Mouse (Mus musculus): ENCODE data around the gene Thsd7a. TPM values are rescaled to one million over a fixed set of nuclear protein-coding genes. Genes with fewer than 3 reads are reported as not detected.

Gene Thsd7a
- polyA plus RNA-seq, 1 experiment, result 0.42 TPM

GRCm38 (mm10) chr6:12467339-12468124 lies 281.7 kb downstream of the Thsd7a start:
- Histone ChIP-seq H3K27me3 (ENCODE audit: control insufficient read depth, insufficient read depth, low read length) (no peaks in the 10 kb centered on the region), H3K4me3 (ENCODE audit: control insufficient read depth, insufficient read depth, low read length) (no peak overlapping the region), H3K27ac (ENCODE audit: control insufficient read depth, insufficient read depth, low read length) (no peak overlapping the region), H3K36me3 (ENCODE audit: control insufficient read depth, insufficient read depth, low read length) (no peaks in the 10 kb centered on the region), H3K4me1 (replicated peaks; ENCODE audit: control insufficient read depth, insufficient read depth, low read length) (no peaks in the 10 kb centered on the region)
- DNase-seq, result no peak
- 82% methylated on average over 7 of the region's 7 CpGs for WGBS
- TF ChIP-seq CTCF (IDR thresholded peaks at IDR 0.05; ENCODE audit: borderline replicate concordance, control insufficient read depth, extremely low read depth, insufficient read depth, low read length, poor library complexity) (no peak), POLR2A (IDR thresholded peaks at IDR 0.05; ENCODE audit: control insufficient read depth, extremely low read depth, insufficient read depth, low read length, poor library complexity) (no peak)

GRCm38 (mm10) chr6:12458841-12459240 lies 290.4 kb downstream of the Thsd7a start:
- DNase-seq, result no peak
- Histone ChIP-seq H3K27ac (ENCODE audit: control insufficient read depth, insufficient read depth, low read length) (no peak overlapping the region), H3K27me3 (ENCODE audit: control insufficient read depth, insufficient read depth, low read length) (no peaks in the 10 kb centered on the region), H3K36me3 (ENCODE audit: control insufficient read depth, insufficient read depth, low read length) (no peaks in the 10 kb centered on the region), H3K4me3 (ENCODE audit: control insufficient read depth, insufficient read depth, low read length) (no peak overlapping the region), H3K4me1 (replicated peaks; ENCODE audit: control insufficient read depth, insufficient read depth, low read length) (no peaks in the 10 kb centered on the region)
- TF ChIP-seq POLR2A (IDR thresholded peaks at IDR 0.05; ENCODE audit: control insufficient read depth, extremely low read depth, insufficient read depth, low read length, poor library complexity) (no peak), CTCF (IDR thresholded peaks at IDR 0.05; ENCODE audit: borderline replicate concordance, control insufficient read depth, extremely low read depth, insufficient read depth, low read length, poor library complexity) (no peak)
- WGBS, result 98% methylated on average over 4 of the region's 4 CpGs

GRCm38 (mm10) chr6:12457451-12457850 lies 291.8 kb downstream of the Thsd7a start:
- Histone ChIP-seq H3K4me3 (ENCODE audit: control insufficient read depth, insufficient read depth, low read length) (no peak overlapping the region), H3K27ac (ENCODE audit: control insufficient read depth, insufficient read depth, low read length) (no peak overlapping the region), H3K27me3 (ENCODE audit: control insufficient read depth, insufficient read depth, low read length) (no peaks in the 10 kb centered on the region), H3K36me3 (ENCODE audit: control insufficient read depth, insufficient read depth, low read length) (no peaks in the 10 kb centered on the region), H3K4me1 (replicated peaks; ENCODE audit: control insufficient read depth, insufficient read depth, low read length) (no peaks in the 10 kb centered on the region)
- DNase-seq, result no peak
- TF ChIP-seq CTCF (IDR thresholded peaks at IDR 0.05; ENCODE audit: borderline replicate concordance, control insufficient read depth, extremely low read depth, insufficient read depth, low read length, poor library complexity) (no peak), POLR2A (IDR thresholded peaks at IDR 0.05; ENCODE audit: control insufficient read depth, extremely low read depth, insufficient read depth, low read length, poor library complexity) (no peak)
- WGBS, result 88% methylated on average over 1 of the region's 1 CpGs

GRCm38 (mm10) chr6:12454876-12455485 lies 294.2 kb downstream of the Thsd7a start:
- no peak for DNase-seq
- TF ChIP-seq POLR2A (IDR thresholded peaks at IDR 0.05; ENCODE audit: control insufficient read depth, extremely low read depth, insufficient read depth, low read length, poor library complexity) (no peak), CTCF (IDR thresholded peaks at IDR 0.05; ENCODE audit: borderline replicate concordance, control insufficient read depth, extremely low read depth, insufficient read depth, low read length, poor library complexity) (no peak)

GRCm38 (mm10) chr6:12454132-12454531 lies 295.1 kb downstream of the Thsd7a start:
- TF ChIP-seq CTCF (IDR thresholded peaks at IDR 0.05; ENCODE audit: borderline replicate concordance, control insufficient read depth, extremely low read depth, insufficient read depth, low read length, poor library complexity), result no peak
- no peak for TF ChIP-seq POLR2A (IDR thresholded peaks at IDR 0.05; ENCODE audit: control insufficient read depth, extremely low read depth, insufficient read depth, low read length, poor library complexity)
- Histone ChIP-seq H3K36me3 (ENCODE audit: control insufficient read depth, insufficient read depth, low read length) (no peaks in the 10 kb centered on the region), H3K4me1 (replicated peaks; ENCODE audit: control insufficient read depth, insufficient read depth, low read length) (no peaks in the 10 kb centered on the region), H3K27ac (ENCODE audit: control insufficient read depth, insufficient read depth, low read length) (no peak overlapping the region), H3K27me3 (ENCODE audit: control insufficient read depth, insufficient read depth, low read length) (no peaks in the 10 kb centered on the region), H3K4me3 (ENCODE audit: control insufficient read depth, insufficient read depth, low read length) (no peak overlapping the region)
- 78% methylated on average over 3 of the region's 3 CpGs for WGBS
- DNase-seq, result no peak

More at GRCm38 (mm10) chr6:12454876-12455485, 294.2 kb downstream of the Thsd7a start:
- Histone ChIP-seq H3K27ac (ENCODE audit: control insufficient read depth, insufficient read depth, low read length) (no peak overlapping the region), H3K4me3 (ENCODE audit: control insufficient read depth, insufficient read depth, low read length) (no peak overlapping the region), H3K4me1 (replicated peaks; ENCODE audit: control insufficient read depth, insufficient read depth, low read length) (no peaks in the 10 kb centered on the region), H3K36me3 (ENCODE audit: control insufficient read depth, insufficient read depth, low read length) (no peaks in the 10 kb centered on the region), H3K27me3 (ENCODE audit: control insufficient read depth, insufficient read depth, low read length) (no peaks in the 10 kb centered on the region)
- WGBS, result 71% methylated on average over 1 of the region's 1 CpGs

- DNase-seq, result no peak
- TF ChIP-seq POLR2A (IDR thresholded peaks at IDR 0.05; ENCODE audit: control insufficient read depth, extremely low read depth, insufficient read depth, low read length, poor library complexity) (no peak), CTCF (IDR thresholded peaks at IDR 0.05; ENCODE audit: borderline replicate concordance, control insufficient read depth, extremely low read depth, insufficient read depth, low read length, poor library complexity) (no peak)
- Histone ChIP-seq H3K4me1 (replicated peaks; ENCODE audit: control insufficient read depth, insufficient read depth, low read length) (no peaks in the 10 kb centered on the region), H3K27ac (ENCODE audit: control insufficient read depth, insufficient read depth, low read length) (no peak overlapping the region), H3K27me3 (ENCODE audit: control insufficient read depth, insufficient read depth, low read length) (no peaks in the 10 kb centered on the region), H3K4me3 (ENCODE audit: control insufficient read depth, insufficient read depth, low read length) (no peak overlapping the region), H3K36me3 (ENCODE audit: control insufficient read depth, insufficient read depth, low read length) (no peaks in the 10 kb centered on the region)
- WGBS, result 80% methylated on average over 3 of the region's 3 CpGs
Measured at GRCm38 (mm10) chr6:12448851-12449250, 300.4 kb downstream of the Thsd7a start.

All from thymus, adult 2 months (tissue).